27 mouse cellular contexts compared by ENCODE assay signal in genomic region chr13:113814121-113814520, GRCm38 (mm10). TPM values are rescaled to one million over a fixed set of nuclear protein-coding genes. Genes with fewer than 3 reads are reported as not detected.
DNase-seq lines count a peak whose midpoint lies in the region; ATAC-seq lines count a peak whose summit lies in the region.
"Had no signal": no experiment of that assay in that cellular context is flagged by ENCODE, and none has a peak within 500 bp of the region (broad histone marks: within the 10 kb centered on the region; RNA-seq: fewer than 3 reads in every experiment).

No protein-coding gene starts in this region.

- WGBS in kidney, embryonic 15.5 days, result 49% methylated on average over 8 of the region's 8 CpGs
- WGBS in midbrain, embryonic 11.5 days, result 87% methylated on average over 8 of the region's 8 CpGs
- 68% methylated on average over 8 of the region's 8 CpGs for WGBS in midbrain, embryonic 15.5 days
- WGBS in intestine, embryonic 15.5 days, result 73% methylated on average over 8 of the region's 8 CpGs

- H3K36me3 ChIP-seq in kidney, embryonic 15.5 days, result no peaks in the 10 kb centered on the region
- no peaks in the 10 kb centered on the region for H3K36me3 ChIP-seq in midbrain, embryonic 11.5 days (ENCODE audit: control insufficient read depth, insufficient read depth, low read length)
- no peaks in the 10 kb centered on the region for H3K36me3 ChIP-seq in midbrain, embryonic 15.5 days (replicated peaks)
- no peaks in the 10 kb centered on the region for H3K36me3 ChIP-seq in intestine, embryonic 15.5 days
- H3K36me3 ChIP-seq: forebrain, embryonic 12.5 days; heart, embryonic 13.5 days; hindbrain, embryonic 10.5 days; hindbrain, embryonic 15.5 days; limb, embryonic 12.5 days; midbrain, embryonic 12.5 days; neural tube, embryonic 13.5 days had no signal

- peaks cover 61% of the 10 kb centered on the region for H3K4me1 ChIP-seq in kidney, embryonic 15.5 days
- no peaks in the 10 kb centered on the region for H3K4me1 ChIP-seq in midbrain, embryonic 11.5 days (ENCODE audit: control insufficient read depth, insufficient read depth, low read length)
- no peaks in the 10 kb centered on the region; the same call in 1 of the 2 replicates for H3K4me1 ChIP-seq in midbrain, embryonic 15.5 days
- H3K4me1 ChIP-seq in intestine, embryonic 15.5 days (replicated peaks), result peaks cover 10% of the 10 kb centered on the region; the same call in 1 of the 2 replicates

- no peak for DNase-seq in kidney, postnatal 10 days
- DNase-seq in midbrain, embryonic 11.5 days (ENCODE audit: low spot score, missing footprints), result peak; percentile 45
- DNase-seq in MEL-GATA-1-ER (ENCODE audit: extremely low read depth, low read depth), result peak; percentile 58
- DNase-seq: adrenal gland, postnatal 25 days; cerebellum, adult 18-20 months; cerebellum, postnatal 10 days; forebrain, postnatal 0 days; heart, postnatal 10 days; kidney, adult 8-10 months; lung, embryonic 14.5 days; lung, postnatal 14 days; right cerebral cortex, postnatal 4 days; thymus, postnatal 14 days had no signal

- no peaks in the 10 kb centered on the region for H3K9me3 ChIP-seq in kidney, embryonic 15.5 days (replicated peaks)
- H3K9me3 ChIP-seq in midbrain, embryonic 11.5 days (ENCODE audit: control insufficient read depth, low read length), result no peaks in the 10 kb centered on the region
- H3K9me3 ChIP-seq in midbrain, embryonic 15.5 days, result no peaks in the 10 kb centered on the region
- H3K9me3 ChIP-seq in intestine, embryonic 15.5 days, result no peaks in the 10 kb centered on the region
- H3K9me3 ChIP-seq: forebrain, embryonic 12.5 days; heart, embryonic 13.5 days; hindbrain, embryonic 10.5 days; hindbrain, embryonic 15.5 days; limb, embryonic 12.5 days; midbrain, embryonic 12.5 days; neural tube, embryonic 13.5 days had no signal

- no peak overlapping the region for H3K4me3 ChIP-seq in kidney, embryonic 15.5 days (replicated peaks)
- no peak overlapping the region for H3K4me3 ChIP-seq in midbrain, embryonic 11.5 days (ENCODE audit: low read depth, low read length)
- no peak overlapping the region for H3K4me3 ChIP-seq in midbrain, embryonic 15.5 days
- H3K4me3 ChIP-seq in intestine, embryonic 15.5 days (replicated peaks), result no peak overlapping the region
- H3K4me3 ChIP-seq: forebrain, embryonic 12.5 days; heart, embryonic 13.5 days; hindbrain, embryonic 10.5 days; hindbrain, embryonic 15.5 days; left cerebral cortex, adult 2 months; limb, embryonic 12.5 days; midbrain, embryonic 12.5 days; neural tube, embryonic 13.5 days had no signal

- 0 out of 2 replicates have a peak overlapping the region, but pooled peaks have one; percentile 15 for H3K27ac ChIP-seq in kidney, embryonic 15.5 days
- no peak overlapping the region for H3K27ac ChIP-seq in midbrain, embryonic 11.5 days (ENCODE audit: low read depth, low read length)
- H3K27ac ChIP-seq in midbrain, embryonic 15.5 days, result no peak overlapping the region
- no peak overlapping the region for H3K27ac ChIP-seq in intestine, embryonic 15.5 days
- H3K27ac ChIP-seq: forebrain, embryonic 12.5 days; heart, embryonic 13.5 days; hindbrain, embryonic 10.5 days; hindbrain, embryonic 15.5 days; left cerebral cortex, adult 2 months; limb, embryonic 12.5 days; liver, embryonic 14.5 days; midbrain, embryonic 12.5 days; neural tube, embryonic 13.5 days had no signal

- no peaks in the 10 kb centered on the region for H3K27me3 ChIP-seq in kidney, embryonic 15.5 days
- no peaks in the 10 kb centered on the region for H3K27me3 ChIP-seq in midbrain, embryonic 11.5 days (ENCODE audit: control insufficient read depth, insufficient read depth, low read length)
- no peaks in the 10 kb centered on the region for H3K27me3 ChIP-seq in midbrain, embryonic 15.5 days (replicated peaks)
- H3K27me3 ChIP-seq in intestine, embryonic 15.5 days (replicated peaks), result no peaks in the 10 kb centered on the region
- H3K27me3 ChIP-seq: forebrain, embryonic 12.5 days; heart, embryonic 13.5 days; hindbrain, embryonic 15.5 days; limb, embryonic 12.5 days; midbrain, embryonic 12.5 days; neural tube, embryonic 13.5 days had no signal

- H3K9ac ChIP-seq in kidney, embryonic 15.5 days, result no peak overlapping the region
- no peak overlapping the region for H3K9ac ChIP-seq in midbrain, embryonic 11.5 days (ENCODE audit: low read length)
- H3K9ac ChIP-seq in midbrain, embryonic 15.5 days, result no peak overlapping the region
- no peak overlapping the region for H3K9ac ChIP-seq in intestine, embryonic 15.5 days
- H3K9ac ChIP-seq: forebrain, embryonic 12.5 days; forebrain, postnatal 0 days; heart, embryonic 13.5 days; hindbrain, embryonic 15.5 days; limb, embryonic 12.5 days; liver, embryonic 14.5 days; lung, embryonic 14.5 days; midbrain, embryonic 12.5 days; neural tube, embryonic 13.5 days had no signal

- no peak for ATAC-seq in kidney, embryonic 15.5 days (replicated peaks; ENCODE audit: low FRiP score)
- ATAC-seq in midbrain, embryonic 11.5 days (ENCODE audit: low FRiP score), result no peak
- no peak for ATAC-seq in midbrain, embryonic 15.5 days (replicated peaks)
- ATAC-seq in megakaryocyte-erythroid progenitor cell, adult 5-6 weeks (replicated peaks; ENCODE audit: low FRiP score, low TSS enrichment, poor library complexity, severe bottlenecking), result peak; percentile 73
- ATAC-seq in intestine, embryonic 15.5 days, result no peak
- ATAC-seq: forebrain, postnatal 0 days; inflammation-experienced regulatory T-cells, adult 6 months had no signal

- H3K4me2 ChIP-seq in kidney, embryonic 15.5 days, result no peak overlapping the region
- no peak overlapping the region for H3K4me2 ChIP-seq in midbrain, embryonic 11.5 days
- no peak overlapping the region for H3K4me2 ChIP-seq in midbrain, embryonic 15.5 days
- no peak overlapping the region for H3K4me2 ChIP-seq in intestine, embryonic 15.5 days (replicated peaks)
- H3K4me2 ChIP-seq: forebrain, embryonic 12.5 days; heart, embryonic 13.5 days; hindbrain, embryonic 15.5 days; limb, embryonic 12.5 days; lung, embryonic 14.5 days; midbrain, embryonic 12.5 days; neural tube, embryonic 13.5 days had no signal

RNA-seq across cellular contexts. Expression of gene Arl15, which starts 19.8 kb away (rescaled TPM):
- polyA plus RNA-seq in kidney, embryonic 15.5 days (2015; fragmentation: Nextera tagmentation; extraction: Ambion mirVana), result 13.8 and 14.1 TPM in 2 replicates
- polyA plus RNA-seq in midbrain, embryonic 11.5 days (2014; fragmentation: Nextera tagmentation; extraction: Ambion mirVana), result 13.6 and 15.8 TPM in 2 replicates
- polyA plus RNA-seq in midbrain, embryonic 15.5 days (2015; fragmentation: Nextera tagmentation; extraction: Ambion mirVana), result 15.3 and 18.5 TPM in 2 replicates
- total RNA-seq in megakaryocyte-erythroid progenitor cell, adult 5-6 weeks (2014; fragmentation: Nextera tagmentation), result 12.5 and 15.9 TPM in 2 replicates
- total RNA-seq in megakaryocyte-erythroid progenitor cell, adult 5-6 weeks (2017), result 14.2 and 21.6 TPM in 2 replicates
- polyA plus RNA-seq in intestine, embryonic 15.5 days (2015; fragmentation: Nextera tagmentation; extraction: Ambion mirVana), result 5.5 and 6.7 TPM in 2 replicates
